Mouse (Mus musculus) WW6 (cell line): ENCODE data around the gene Wdr62.

Experiments
- DNase-seq: peaks from one replicate; pipeline ENCODE4 v3.0.0-alpha.2; 2013; ENCODE audit warnings: low read depth, low spot score

The Wdr62 gene

GRCm38 (mm10) chr7:30306083-30306779, 26.0 kb upstream of the Wdr62 start:
- DNase-seq: no peak

- no peak for DNase-seq
Measured at GRCm38 (mm10) chr7:30300914-30301313, 20.7 kb upstream of the Wdr62 start.

GRCm38 (mm10) chr7:30297266-30297665, 17.0 kb upstream of the Wdr62 start:
- no peak for DNase-seq

GRCm38 (mm10) chr7:30296816-30297215, 16.6 kb upstream of the Wdr62 start:
- DNase-seq: no peak

- DNase-seq: no peak
Measured at GRCm38 (mm10) chr7:30295103-30295502, 14.9 kb upstream of the Wdr62 start.

GRCm38 (mm10) chr7:30294296-30294695, 14.1 kb upstream of the Wdr62 start:
- DNase-seq: no peak

- no peak for DNase-seq
Measured at GRCm38 (mm10) chr7:30293795-30294194, 13.6 kb upstream of the Wdr62 start.

GRCm38 (mm10) chr7:30291215-30292131, 11.3 kb upstream of the Wdr62 start, which contains the start of gene Clip3:
TSS of gene Clip3 (plus strand) at chr7:30291728.
- DNase-seq: no peak

GRCm38 (mm10) chr7:30289714-30290399, 9.6 kb upstream of the Wdr62 start:
- no peak for DNase-seq

- DNase-seq: no peak
Measured at GRCm38 (mm10) chr7:30289071-30289713, 9.0 kb upstream of the Wdr62 start.

- DNase-seq: no peak
Measured at GRCm38 (mm10) chr7:30288046-30288445, 7.8 kb upstream of the Wdr62 start.

GRCm38 (mm10) chr7:30286701-30287410, 6.6 kb upstream of the Wdr62 start:
- no peak for DNase-seq

GRCm38 (mm10) chr7:30282740-30283139, 2.5 kb upstream of the Wdr62 start:
- no peak for DNase-seq

GRCm38 (mm10) chr7:30281522-30281921, 1.3 kb upstream of the Wdr62 start:
- DNase-seq: no peak

GRCm38 (mm10) chr7:30280670-30281138, 485 bp upstream of the Wdr62 start:
- DNase-seq: peak; percentile 76

GRCm38 (mm10) chr7:30279536-30279935, 683 bp downstream of the Wdr62 start:
- no peak for DNase-seq

GRCm38 (mm10) chr7:30278911-30279310, 1.3 kb downstream of the Wdr62 start:
- no peak for DNase-seq

GRCm38 (mm10) chr7:30274383-30274782, 5.8 kb downstream of the Wdr62 start:
- no peak for DNase-seq

- no peak for DNase-seq
Measured at GRCm38 (mm10) chr7:30269641-30270040, 10.6 kb downstream of the Wdr62 start.

GRCm38 (mm10) chr7:30266780-30267179, 13.4 kb downstream of the Wdr62 start:
- DNase-seq: peak; percentile 67

- peak; percentile 77 for DNase-seq
Measured at GRCm38 (mm10) chr7:30265935-30266334, 14.3 kb downstream of the Wdr62 start.
